Mouse (Mus musculus) heart, postnatal 36 days (tissue): ENCODE measurements around the gene Lhfpl5. TPM values are rescaled to one million over a fixed set of nuclear protein-coding genes. Genes with fewer than 3 reads are reported as not detected.

Experiments used
- DNase-seq, 2 experiments: peaks; one replicate each; pipeline ENCODE4 v3.0.0; 2021 to 2022
- intact Hi-C: fragments of 180-260 bp; cut with DNase I; formaldehyde crosslinking; loops from one replicate; pipeline ENCODE4 v1.15.1; 2025
- microRNA-seq, 2 experiments: library from miRNA; unstranded; fragments of <30 nt; microRNA quantifications; one replicate each; pipeline ENCODE4 v1.2.0; 2021; ENCODE audit warnings: borderline number of aligned reads in 2 of 2
- total RNA-seq, 2 experiments: library from RNA; stranded (reverse); gene quantifications; 2 replicates each; pipeline ENCODE4 v1.2.3; 2021

Gene Lhfpl5
- total RNA-seq, 2 experiments from 2014 or later = not detected

- DNase-seq = peak; percentile 90 to 92
- intact Hi-C loops = no loop called here
These were observed 46.9 kb downstream of the Lhfpl5 start, which contains the start of gene Srpk1 for GRCm38 (mm10) chr17:28622300-28622759. TSS of gene Srpk1 (minus strand) at chr17:28622709.

DNA sequence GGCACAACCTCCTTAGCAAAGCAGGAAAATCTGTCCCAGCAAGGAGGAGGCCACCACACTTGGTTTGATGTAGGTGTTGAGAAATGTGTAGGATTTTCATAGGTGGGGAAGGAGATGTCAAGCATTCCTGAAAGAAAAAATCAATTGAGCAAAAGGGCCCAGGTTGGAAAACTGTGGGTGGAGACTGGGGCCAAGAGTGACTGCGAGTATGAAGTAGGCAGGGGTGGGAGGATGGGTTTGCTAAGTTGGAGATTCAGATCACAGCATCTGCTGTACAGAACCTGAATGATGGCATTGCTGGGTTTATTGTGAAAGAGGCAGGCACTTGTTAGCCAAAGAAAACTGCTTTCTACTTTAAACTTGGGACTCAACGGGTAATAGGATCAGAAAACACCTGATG is 49.4 kb downstream of the Lhfpl5 start:
- DNase-seq = no peak
- intact Hi-C loops = no loop called here

GRCm38 (mm10) chr17:28625327-28625726 is 49.9 kb downstream of the Lhfpl5 start:
- intact Hi-C loops = no loop called here
- DNase-seq = no peak

DNA sequence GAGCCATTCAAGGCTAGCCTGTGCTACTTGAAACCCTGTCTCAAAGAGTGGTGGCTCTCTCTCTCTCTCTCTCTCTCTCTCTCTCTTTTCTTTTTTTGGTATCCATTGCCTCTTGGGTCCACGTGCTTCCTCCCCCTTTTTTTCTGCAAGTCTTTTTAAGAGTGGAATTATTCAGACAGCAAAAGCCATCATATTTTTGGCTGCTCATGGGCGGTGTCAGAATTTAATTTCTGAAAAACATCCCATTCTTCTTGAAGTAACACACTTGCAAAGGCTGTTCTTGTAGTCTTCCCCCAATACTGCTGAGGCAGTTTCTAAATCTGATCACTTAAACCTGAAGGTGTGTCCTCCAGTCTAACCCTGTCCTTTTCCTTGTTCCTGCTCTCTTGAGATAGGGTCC is 51.5 kb downstream of the Lhfpl5 start:
- DNase-seq = no peak
- intact Hi-C loops = no loop called here

DNA sequence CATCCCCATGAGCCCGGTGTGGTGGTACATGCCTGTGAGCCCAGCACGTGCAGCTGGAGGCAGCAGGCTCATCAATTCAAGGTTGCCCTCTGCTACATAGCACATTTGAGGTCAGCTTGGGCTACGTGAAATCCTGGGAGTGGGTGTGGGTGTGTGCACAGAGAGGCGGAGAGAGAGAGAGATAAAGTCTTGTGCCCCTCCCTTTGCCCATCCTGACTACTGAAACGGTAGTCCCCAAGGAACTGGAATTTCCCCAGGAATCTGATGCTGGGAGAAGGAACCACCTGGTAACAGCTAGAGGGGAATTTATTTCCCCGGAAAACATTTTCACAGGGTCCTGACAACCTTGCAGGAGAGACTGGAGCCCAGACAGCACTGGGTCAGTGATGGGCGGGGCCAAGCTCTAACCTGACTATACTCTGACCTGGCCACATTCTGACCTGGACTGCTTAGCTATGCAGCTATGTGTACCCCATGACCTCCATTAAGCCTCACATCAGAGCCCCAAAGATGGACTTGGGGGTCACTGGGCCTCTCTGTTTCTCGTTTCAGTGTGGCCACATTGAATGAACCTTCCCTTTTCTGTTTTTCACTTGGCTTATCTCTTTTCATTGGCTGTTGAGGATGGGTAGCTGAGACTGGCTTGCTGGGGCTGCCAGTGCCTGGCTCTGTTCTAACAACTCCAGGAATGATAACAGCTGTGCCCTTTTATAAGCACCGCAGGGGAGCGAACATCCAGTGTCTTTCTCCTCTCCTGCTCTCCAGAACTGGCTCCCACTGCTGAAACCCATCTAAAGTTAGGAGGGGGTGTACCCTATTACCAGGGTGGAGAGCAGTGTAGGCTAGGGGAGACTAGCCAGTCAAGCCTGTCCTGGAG is 53.0 kb downstream of the Lhfpl5 start:
- intact Hi-C loops = no loop called here
- DNase-seq = no peak

- intact Hi-C loops = no loop called here
- DNase-seq = no peak
These were observed 53.7 kb downstream of the Lhfpl5 start for GRCm38 (mm10) chr17:28629125-28629524.

Small RNA genes lying within 50 kb of the gene (microRNA-seq; reads per million reads assigned to microRNA genes)
- gene Gm25195 (0 reads per million in 2 experiments), gene Mir6969 (0 reads per million in 2 experiments)

Other genes with a start within 250 kb of the Lhfpl5 start
- gene Rpl10a, start 247.2 kb upstream of the Lhfpl5 start, total RNA-seq = 100 to 1,000 TPM; 392 TPM
- gene Tead3, start 224.8 kb upstream of the Lhfpl5 start, total RNA-seq = 10 to 100 TPM; 12.9 to 16.6 TPM
- not detected for gene Tulp1, start 210.4 kb upstream of the Lhfpl5 start, total RNA-seq
- 10 to 100 TPM; 50.0 to 72.1 TPM for gene Fkbp5, start 58.1 kb upstream of the Lhfpl5 start, total RNA-seq
- not detected for gene Armc12, start 44.8 kb upstream of the Lhfpl5 start, total RNA-seq
- gene Clpsl2, start 26.2 kb upstream of the Lhfpl5 start, total RNA-seq = not detected
- not detected for gene Clps, start 14.9 kb upstream of the Lhfpl5 start, total RNA-seq
- gene Srpk1, start 47.1 kb downstream of the Lhfpl5 start, total RNA-seq = 10 to 100 TPM; 32.1 to 35.5 TPM
- under 1 TPM; 0.33 to 0.57 TPM for gene Slc26a8, start 114.6 kb downstream of the Lhfpl5 start, total RNA-seq
- gene Mapk14, start 115.7 kb downstream of the Lhfpl5 start, total RNA-seq = 10 to 100 TPM; 49.6 to 54.5 TPM
- under 1 TPM in 1 of 2 experiments, not detected in 1; 0.62 TPM for gene AC170998.1, start 150.4 kb downstream of the Lhfpl5 start, total RNA-seq
- under 1 TPM in 1 of 2 experiments, not detected in 1; 0.19 TPM for gene Mapk13, start 193.7 kb downstream of the Lhfpl5 start, total RNA-seq
- gene Brpf3, start 225.4 kb downstream of the Lhfpl5 start, total RNA-seq = 10 to 100 TPM; 15.9 to 17.3 TPM